Mouse (Mus musculus) lung, embryonic 14.5 days (tissue): ENCODE measurements at regions not wholly inside any gene's neighbourhood (a gene's known extent, or its start where the extent isn't known, plus 50 kb on each side); places are given as distances from the start of the nearest gene placed in this dataset.

Source experiments
- ATAC-seq: fragments of 200-750 bp; cut with Nextera tagmentation; 2 replicates; pipeline ENCODE4 v1.8.0; 2017; ENCODE audit warnings: mild to moderate bottlenecking, moderate TSS enrichment, moderate library complexity; ENCODE audit not compliant: insufficient read depth
- DNase-seq: peaks from one replicate; pipeline ENCODE4 v3.0.0-alpha.2; 2015
- H3K27ac ChIP-seq: fragments of 300-500 bp; sonication (generic); 2 replicates; pipeline ENCODE4 v1.5.1; 2014; ENCODE audit warnings: low read depth, mild to moderate bottlenecking, moderate library complexity
- H3K27me3 ChIP-seq: fragments of 300-500 bp; sonication (generic); 2 replicates; pipeline ENCODE4 v1.6.1; 2014; ENCODE audit warnings: low read length, control low read depth; ENCODE audit not compliant: insufficient read depth
- H3K36me3 ChIP-seq: fragments of 300-500 bp; sonication (generic); 2 replicates; pipeline ENCODE4 v1.6.1; 2014; ENCODE audit warnings: control low read depth; ENCODE audit not compliant: insufficient read depth
- H3K4me1 ChIP-seq: fragments of 300-500 bp; sonication (generic); 2 replicates; pipeline ENCODE4 v1.6.1; 2014; ENCODE audit warnings: antibody characterized with exemption, control low read depth; ENCODE audit not compliant: insufficient read depth
- H3K4me2 ChIP-seq: fragments of 300-500 bp; sonication (generic); 2 replicates; pipeline ENCODE4 v1.6.1; 2014; ENCODE audit warnings: mild to moderate bottlenecking
- H3K4me3 ChIP-seq: fragments of 300-500 bp; sonication (generic); 2 replicates; pipeline ENCODE4 v1.5.1; 2014; ENCODE audit warnings: low read depth, low read length
- H3K9ac ChIP-seq: fragments of 300-500 bp; sonication (generic); 2 replicates; pipeline ENCODE4 v1.6.1; 2014
- H3K9me3 ChIP-seq: fragments of 300-500 bp; sonication (generic); 2 replicates; pipeline ENCODE4 v1.6.1; 2016; ENCODE audit warnings: low read depth, low read length, control low read depth
- CTCF ChIP-seq: IDR thresholded peaks from 2 replicates; pipeline ENCODE4 v1.5.1; 2016; ENCODE audit warnings: antibody characterized with exemption, low read depth
- WGBS: fragments of 180-500 bp; shearing (Covaris S2); extraction: QIAGEN DNeasy Blood & Tissue Kit; methylation state at CpG from one replicate; pipeline ENCODE4 v1.1.7; 2014; 5-methylcytosine and 5-hydroxymethylcytosine counted together

DNA sequence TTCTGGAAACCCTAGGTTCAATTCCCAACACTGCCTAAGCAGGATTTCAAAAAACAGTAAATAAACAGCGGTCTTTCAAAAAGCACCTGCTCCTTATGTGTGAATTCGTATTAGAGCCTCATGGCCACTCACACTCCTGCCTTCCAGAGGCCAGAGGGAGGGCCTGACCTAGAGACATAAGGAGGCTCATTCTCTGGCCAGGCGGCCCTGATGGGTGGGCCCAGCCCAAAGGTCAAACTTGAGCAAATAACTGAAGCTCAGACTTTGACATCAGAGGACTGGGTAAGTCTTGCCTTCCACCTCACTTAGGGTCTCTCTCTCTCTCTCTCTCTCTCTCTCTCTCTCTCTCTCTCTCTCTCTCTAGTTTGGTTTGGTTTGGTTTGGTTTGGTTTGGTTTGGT, 80.7 kb downstream of the Hs1bp3 start:
- ATAC-seq (no peak), DNase-seq (no peak)
- Histone ChIP-seq H3K36me3 (no peaks in the 10 kb centered on the region), H3K4me2 (no peak overlapping the region), H3K9ac (no peak overlapping the region), H3K27me3 (no peaks in the 10 kb centered on the region), H3K27ac (no peak overlapping the region), H3K4me1 (no peaks in the 10 kb centered on the region; the same call in 1 of the 2 replicates), H3K9me3 (no peaks in the 10 kb centered on the region), H3K4me3 (no peak overlapping the region)
- TF ChIP-seq CTCF, result no peak
- 67% methylated on average over 3 of the region's 3 CpGs for WGBS
